Mouse (Mus musculus) spleen, adult 2 months (tissue): ENCODE results near the gene Thap7.

Experiments used
- CTCF ChIP-seq: fragments of 200-500 bp; IDR thresholded peaks from 2 replicates; pipeline ENCODE4 v1.5.1; 2011; ENCODE audit warnings: mild to moderate bottlenecking, inconsistent platforms; ENCODE audit not compliant: insufficient read depth, insufficient read length, insufficient replicate concordance; ENCODE audit errors: extremely low read depth
- POLR2A ChIP-seq: fragments of 200-500 bp; IDR thresholded peaks from 2 replicates; pipeline ENCODE4 v1.6.1; 2011; ENCODE audit warnings: low read depth, low read length, inconsistent platforms

GRCm38 (mm10) chr16:17556180-17556579 lies 25.2 kb upstream of the Thap7 start:
- no peak for TF ChIP-seq CTCF
- TF ChIP-seq POLR2A, result no peak
